Mouse (Mus musculus): ENCODE measurements around the gene Cox18. TPM values are rescaled to one million over a fixed set of nuclear protein-coding genes. Genes with fewer than 3 reads are reported as not detected.

Gene Cox18
- 13.7 TPM for polyA plus RNA-seq (2014; fragmentation: Illumina TruSeq; extraction: RNeasy Lipid Tissue Mini Kit (QIAGEN cat#74804); ENCODE audit: low read depth, low replicate concordance)

GRCm38 (mm10) chr5:90223534-90224381, at the start of gene Cox18:
Gene Cox18, minus strand, starts transcription at chr5:90224001.

Other genes starting within 250 kb of the Cox18 start
- 211 TPM for gene Ankrd17, start 142.6 kb upstream of the Cox18 start, polyA plus RNA-seq (2014; fragmentation: Illumina TruSeq; extraction: RNeasy Lipid Tissue Mini Kit (QIAGEN cat#74804); ENCODE audit: low read depth, low replicate concordance)
- 19.3 TPM for gene Gm9958, start 143.2 kb upstream of the Cox18 start, polyA plus RNA-seq (2014; fragmentation: Illumina TruSeq; extraction: RNeasy Lipid Tissue Mini Kit (QIAGEN cat#74804); ENCODE audit: low read depth, low replicate concordance)
- 2.4 TPM for gene Alb, start 236.9 kb upstream of the Cox18 start, polyA plus RNA-seq (2014; fragmentation: Illumina TruSeq; extraction: RNeasy Lipid Tissue Mini Kit (QIAGEN cat#74804); ENCODE audit: low read depth, low replicate concordance)